Mouse (Mus musculus): ENCODE data around the gene Cct3. TPM values are rescaled to one million over a fixed set of nuclear protein-coding genes. Genes with fewer than 3 reads are reported as not detected.
"Not testable (repeated sequence)": the region's sequence is repeated elsewhere in the genome, so short reads cannot be mapped to it uniquely, and the experiment has no call there.

Cct3 gene
- polyA plus RNA-seq, 1 experiment, result 157 TPM

DNA sequence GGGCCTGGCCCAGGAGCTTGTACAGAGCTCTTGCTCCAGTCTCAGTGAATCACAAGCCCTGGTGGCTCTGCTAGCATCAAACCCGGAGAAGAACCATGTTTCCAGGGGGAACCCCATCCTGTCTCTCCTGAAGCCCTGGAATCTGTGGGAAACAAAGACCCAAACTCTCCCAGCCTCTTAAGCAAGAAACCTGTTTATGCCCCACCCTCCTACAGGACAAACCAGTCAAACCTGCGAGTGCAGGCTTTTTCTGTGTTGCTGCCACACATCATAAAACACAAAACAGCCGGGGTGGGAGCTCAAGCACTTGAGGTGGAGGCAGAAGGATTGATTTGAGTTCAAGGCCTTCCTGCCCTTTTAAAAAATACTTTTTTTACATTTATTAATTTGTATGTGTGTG is 34.6 kb upstream of the Cct3 start:
- peak; percentile 12 for DNase-seq
- Histone ChIP-seq H3K4me3 (ENCODE audit: insufficient read depth, low read depth, low read length) (no peak overlapping the region), H3K27ac (ENCODE audit: insufficient read depth, low read depth, low read length) (no peak overlapping the region; the same call in 1 of the 2 replicates), H3K4me1 (ENCODE audit: control insufficient read depth, insufficient read depth, low read length) (no peaks in the 10 kb centered on the region), H3K36me3 (ENCODE audit: control insufficient read depth, insufficient read depth, low read length) (no peaks in the 10 kb centered on the region), H3K27me3 (replicated peaks; ENCODE audit: control insufficient read depth, insufficient read depth, low read length) (no peaks in the 10 kb centered on the region)
- no peak for TF ChIP-seq POLR2A (IDR thresholded peaks at IDR 0.05; ENCODE audit: low read depth, low read length)
- TF ChIP-seq CTCF (conservative IDR thresholded peaks at IDR 0.05; ENCODE audit: insufficient read depth, insufficient read length, low read depth, low read length), result no peak
- 47% methylated on average over 3 of the region's 3 CpGs for WGBS

DNA sequence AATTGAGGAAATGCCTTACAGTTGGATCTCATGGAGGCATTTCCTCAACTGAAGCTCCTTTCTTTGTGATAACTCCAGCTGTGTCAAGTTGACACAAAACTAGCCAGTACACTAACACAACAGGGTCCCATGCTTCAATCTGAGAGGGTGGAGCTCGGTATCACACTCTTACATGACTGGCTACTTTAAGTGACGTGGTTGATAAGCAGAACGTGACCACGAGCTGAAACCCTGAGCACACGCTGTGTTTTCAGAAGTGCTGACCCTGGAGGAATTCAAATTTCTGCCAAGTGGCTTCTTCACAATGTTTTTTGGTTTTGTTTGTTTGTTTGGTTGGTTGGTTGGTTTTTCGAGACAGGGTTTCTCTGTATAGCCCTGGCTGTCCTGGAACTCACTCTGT is 28.9 kb upstream of the Cct3 start:
- 70% methylated on average over 6 of the region's 6 CpGs for WGBS
- not testable (repeated sequence) for H3K27ac ChIP-seq (ENCODE audit: insufficient read depth, low read depth, low read length); H3K27me3 ChIP-seq (replicated peaks; ENCODE audit: control insufficient read depth, insufficient read depth, low read length); H3K36me3 ChIP-seq (ENCODE audit: control insufficient read depth, insufficient read depth, low read length); H3K4me3 ChIP-seq (ENCODE audit: insufficient read depth, low read depth, low read length); DNase-seq; H3K4me1 ChIP-seq (ENCODE audit: control insufficient read depth, insufficient read depth, low read length)

DNA sequence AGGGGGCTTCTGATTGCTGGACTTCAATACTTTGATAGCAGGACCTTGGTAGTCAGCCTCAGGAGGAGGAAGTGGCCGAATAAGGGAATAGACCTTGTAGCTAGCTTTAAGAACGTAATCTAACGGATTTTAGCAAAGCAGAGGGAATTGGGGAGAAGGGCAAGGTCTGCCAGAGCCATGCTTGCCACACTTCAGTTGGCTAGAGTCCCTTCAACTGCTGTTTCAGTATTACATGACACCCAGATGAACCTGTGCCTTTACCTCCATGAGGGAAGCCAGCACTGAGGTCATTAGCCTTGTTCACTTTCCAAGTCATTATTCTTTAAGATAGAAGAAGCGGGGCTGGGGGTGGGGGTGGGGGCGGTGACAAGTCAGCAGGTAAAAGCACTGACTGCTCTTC is 27.9 kb upstream of the Cct3 start:
- DNase-seq, result no peak
- no peaks in the 10 kb centered on the region for H3K4me1 ChIP-seq (ENCODE audit: control insufficient read depth, insufficient read depth, low read length)
- 88% methylated on average over 5 of the region's 5 CpGs for WGBS
- H3K4me3 ChIP-seq (ENCODE audit: insufficient read depth, low read depth, low read length), result no peak overlapping the region
- H3K36me3 ChIP-seq (ENCODE audit: control insufficient read depth, insufficient read depth, low read length), result no peaks in the 10 kb centered on the region
- H3K27ac ChIP-seq (ENCODE audit: insufficient read depth, low read depth, low read length), result no peak overlapping the region
- TF ChIP-seq CTCF (conservative IDR thresholded peaks at IDR 0.05; ENCODE audit: insufficient read depth, insufficient read length, low read depth, low read length) (no peak), POLR2A (IDR thresholded peaks at IDR 0.05; ENCODE audit: low read depth, low read length) (no peak)
- no peaks in the 10 kb centered on the region for H3K27me3 ChIP-seq (replicated peaks; ENCODE audit: control insufficient read depth, insufficient read depth, low read length)

DNA sequence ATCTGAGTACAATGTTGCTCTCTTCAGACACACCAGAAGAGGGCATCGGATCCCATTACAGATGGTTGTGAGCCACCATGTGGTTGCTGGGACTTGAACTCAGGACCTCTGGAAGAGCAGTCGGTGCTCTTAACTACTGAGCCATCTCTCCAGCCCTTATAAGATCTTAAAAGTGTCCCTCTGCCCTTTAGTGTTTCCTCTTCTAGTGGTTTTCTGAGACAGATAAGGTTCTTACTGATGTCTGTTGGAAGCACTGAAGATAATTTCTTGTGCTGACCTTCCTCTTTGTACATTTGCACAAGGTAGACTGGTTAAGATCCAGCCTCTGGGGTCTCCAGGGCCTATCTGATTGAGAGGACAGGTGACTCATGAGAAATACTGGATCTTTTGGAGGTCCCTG is 25.6 kb upstream of the Cct3 start:
- 94% methylated on average over 2 of the region's 2 CpGs for WGBS

DNA sequence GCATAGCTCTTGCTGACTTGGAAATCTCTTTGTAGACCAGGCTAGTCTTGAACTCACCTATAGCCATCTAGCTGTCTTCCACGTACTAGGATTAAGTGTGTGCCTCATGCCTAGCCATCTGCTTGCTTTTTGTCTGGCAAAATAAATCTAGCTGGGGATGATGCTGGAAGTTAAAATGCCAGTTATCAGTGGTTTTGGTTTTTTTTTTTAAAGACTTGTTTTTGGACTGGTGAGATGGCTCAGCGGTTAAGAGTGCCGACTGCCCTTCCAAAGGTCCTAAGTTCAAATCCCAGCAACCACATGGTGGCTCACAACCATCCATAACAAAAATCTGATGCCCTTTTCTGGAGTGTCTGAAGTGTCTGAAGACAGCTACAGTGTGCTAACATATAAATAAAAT is 25.1 kb upstream of the Cct3 start:
- no peak for TF ChIP-seq CTCF (conservative IDR thresholded peaks at IDR 0.05; ENCODE audit: insufficient read depth, insufficient read length, low read depth, low read length)
- TF ChIP-seq POLR2A (IDR thresholded peaks at IDR 0.05; ENCODE audit: low read depth, low read length), result no peak
- Histone ChIP-seq H3K4me1 (ENCODE audit: control insufficient read depth, insufficient read depth, low read length) (no peaks in the 10 kb centered on the region), H3K4me3 (ENCODE audit: insufficient read depth, low read depth, low read length) (no peak overlapping the region), H3K27me3 (replicated peaks; ENCODE audit: control insufficient read depth, insufficient read depth, low read length) (no peaks in the 10 kb centered on the region), H3K27ac (ENCODE audit: insufficient read depth, low read depth, low read length) (no peak overlapping the region), H3K36me3 (ENCODE audit: control insufficient read depth, insufficient read depth, low read length) (no peaks in the 10 kb centered on the region)
- WGBS, result 79% methylated on average over 3 of the region's 3 CpGs
- DNase-seq, result no peak

More for the DNA sequence above, 25.6 kb upstream of the Cct3 start:
- not testable (repeated sequence) for H3K27ac ChIP-seq (ENCODE audit: insufficient read depth, low read depth, low read length); H3K36me3 ChIP-seq (ENCODE audit: control insufficient read depth, insufficient read depth, low read length); H3K4me3 ChIP-seq (ENCODE audit: insufficient read depth, low read depth, low read length); H3K4me1 ChIP-seq (ENCODE audit: control insufficient read depth, insufficient read depth, low read length); H3K27me3 ChIP-seq (replicated peaks; ENCODE audit: control insufficient read depth, insufficient read depth, low read length); DNase-seq

DNA sequence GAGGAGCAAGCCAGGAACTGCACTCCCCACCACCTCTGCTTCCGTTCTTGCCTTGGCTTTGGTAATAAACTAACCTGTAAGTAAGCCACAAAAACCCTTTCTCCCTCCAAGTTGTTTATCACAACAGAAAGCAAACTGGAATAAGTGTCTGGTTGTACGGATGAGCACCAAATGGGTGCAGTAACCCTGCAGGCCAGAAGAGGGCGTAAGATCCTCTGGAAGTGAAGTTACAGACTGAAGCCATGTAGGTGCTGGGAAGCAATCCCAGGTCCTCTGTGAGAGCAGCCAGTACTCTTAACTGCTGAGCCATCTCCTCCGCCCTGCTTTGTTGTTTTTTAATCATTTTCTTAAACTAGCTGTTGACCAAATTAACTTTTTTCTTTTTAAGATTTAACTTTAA is 22.9 kb upstream of the Cct3 start:
- TF ChIP-seq CTCF (conservative IDR thresholded peaks at IDR 0.05; ENCODE audit: insufficient read depth, insufficient read length, low read depth, low read length) (0 out of 2 replicates have a peak, but pooled peaks have one; percentile 10), POLR2A (IDR thresholded peaks at IDR 0.05; ENCODE audit: low read depth, low read length) (no peak)
- WGBS, result 95% methylated on average over 4 of the region's 4 CpGs
- DNase-seq, result no peak
- H3K27me3 ChIP-seq (replicated peaks; ENCODE audit: control insufficient read depth, insufficient read depth, low read length), result no peaks in the 10 kb centered on the region
- no peak overlapping the region for H3K4me3 ChIP-seq (ENCODE audit: insufficient read depth, low read depth, low read length)
- no peaks in the 10 kb centered on the region for H3K4me1 ChIP-seq (ENCODE audit: control insufficient read depth, insufficient read depth, low read length)
- H3K27ac ChIP-seq (ENCODE audit: insufficient read depth, low read depth, low read length), result no peak overlapping the region
- no peaks in the 10 kb centered on the region for H3K36me3 ChIP-seq (ENCODE audit: control insufficient read depth, insufficient read depth, low read length)

DNA sequence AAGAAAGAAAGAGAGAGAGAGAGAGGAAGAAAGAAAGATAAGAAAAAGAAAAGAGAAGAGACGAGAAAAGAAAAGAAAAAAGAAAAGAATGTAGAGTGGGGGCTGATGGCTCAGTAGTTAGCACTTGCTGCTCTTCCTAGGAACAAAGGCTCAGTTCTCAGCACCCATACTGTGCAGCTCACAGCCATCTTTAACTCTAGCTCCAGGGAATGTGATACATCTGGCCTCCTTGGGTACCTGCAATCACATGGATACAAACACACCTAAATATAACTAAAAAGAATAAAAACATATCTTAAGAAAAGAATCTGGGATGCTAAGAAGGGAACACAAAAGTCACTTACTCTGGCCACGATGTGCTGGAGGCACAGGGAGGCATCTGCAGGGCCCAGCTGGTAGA is 20.8 kb upstream of the Cct3 start:
- Histone ChIP-seq H3K27ac (ENCODE audit: insufficient read depth, low read depth, low read length) (no peak overlapping the region), H3K4me1 (ENCODE audit: control insufficient read depth, insufficient read depth, low read length) (no peaks in the 10 kb centered on the region), H3K36me3 (ENCODE audit: control insufficient read depth, insufficient read depth, low read length) (no peaks in the 10 kb centered on the region), H3K27me3 (replicated peaks; ENCODE audit: control insufficient read depth, insufficient read depth, low read length) (no peaks in the 10 kb centered on the region), H3K4me3 (ENCODE audit: insufficient read depth, low read depth, low read length) (no peak overlapping the region)
- WGBS, result 78% methylated on average over 2 of the region's 2 CpGs
- DNase-seq, result no peak
- TF ChIP-seq CTCF (conservative IDR thresholded peaks at IDR 0.05; ENCODE audit: insufficient read depth, insufficient read length, low read depth, low read length) (no peak), POLR2A (IDR thresholded peaks at IDR 0.05; ENCODE audit: low read depth, low read length) (no peak)

DNA sequence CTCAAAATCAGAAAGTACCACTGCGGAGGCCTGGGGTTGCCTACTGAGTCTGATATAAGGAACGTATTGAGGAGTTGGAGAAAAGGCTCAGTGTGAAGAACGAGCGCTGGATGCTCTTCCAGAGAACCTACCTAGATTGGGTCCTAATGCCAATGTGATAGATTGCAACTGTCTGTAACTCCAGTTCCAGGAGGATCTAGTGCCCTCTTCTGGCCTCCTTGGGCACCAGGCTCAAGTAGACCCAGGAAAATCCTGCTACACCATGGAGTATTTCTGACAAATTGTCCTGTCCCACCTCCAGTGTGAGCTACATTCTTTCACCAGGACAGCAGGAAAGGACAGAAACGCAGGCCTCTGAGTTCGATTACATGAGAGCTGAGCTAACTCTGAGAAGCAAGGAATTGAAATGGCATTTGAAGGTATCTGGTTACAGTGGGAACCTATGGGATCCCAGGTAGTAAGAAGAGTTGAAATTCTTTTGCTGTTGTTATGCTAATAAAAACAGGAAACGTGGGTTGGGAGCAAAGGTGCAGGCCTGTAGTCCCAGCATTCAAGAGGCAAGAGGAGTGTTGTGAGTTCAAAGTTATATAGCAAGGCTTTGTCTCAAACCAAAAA is 20.3 kb upstream of the Cct3 start:
- WGBS, result 39% methylated on average over 7 of the region's 7 CpGs
- DNase-seq, result peak; percentile 47

More for the DNA sequence above, 20.3 kb upstream of the Cct3 start:
- no peak overlapping the region for H3K4me3 ChIP-seq (ENCODE audit: insufficient read depth, low read depth, low read length)
- TF ChIP-seq CTCF (conservative IDR thresholded peaks at IDR 0.05; ENCODE audit: insufficient read depth, insufficient read length, low read depth, low read length) (peak; percentile 72), POLR2A (IDR thresholded peaks at IDR 0.05; ENCODE audit: low read depth, low read length) (no peak)
- H3K27me3 ChIP-seq (replicated peaks; ENCODE audit: control insufficient read depth, insufficient read depth, low read length), result no peaks in the 10 kb centered on the region
- H3K4me1 ChIP-seq (ENCODE audit: control insufficient read depth, insufficient read depth, low read length), result no peaks in the 10 kb centered on the region
- H3K36me3 ChIP-seq (ENCODE audit: control insufficient read depth, insufficient read depth, low read length), result no peaks in the 10 kb centered on the region
- H3K27ac ChIP-seq (ENCODE audit: insufficient read depth, low read depth, low read length), result no peak overlapping the region

Measured in kidney, adult 2 months (tissue).